Mouse (Mus musculus): ENCODE measurements around the gene Olfr523.

- TF ChIP-seq POLR2A (IDR thresholded peaks at IDR 0.05; ENCODE audit: borderline replicate concordance, low read depth, low read length) = no peak
- no peak for TF ChIP-seq CTCF (IDR thresholded peaks at IDR 0.05; ENCODE audit: low read depth, low read length)
Measured at GRCm38 (mm10) chr7:140224209-140224608, 51.2 kb downstream of the Olfr523 start.
